Mouse (Mus musculus): Measurements from ENCODE around the gene Pdha2. TPM values are rescaled to one million over a fixed set of nuclear protein-coding genes. Genes with fewer than 3 reads are reported as not detected.

Pdha2 gene
- total and polyA plus RNA-seq, 2 experiments = not detected

- TF ChIP-seq POLR2A (IDR thresholded peaks at IDR 0.05; ENCODE audit: extremely low read depth, insufficient read depth, low read length) (no peak), CTCF (IDR thresholded peaks at IDR 0.05; ENCODE audit: low read depth, low read length) (no peak)
- H3K4me3 ChIP-seq (ENCODE audit: insufficient read depth, low read depth, low read length) = no peak overlapping the region
- no peaks in the 10 kb centered on the region for H3K27me3 ChIP-seq (ENCODE audit: control insufficient read depth, insufficient read depth, low read length)
- H3K79me2 ChIP-seq (ENCODE audit: control insufficient read depth, insufficient read depth, low read length) = no peaks in the 10 kb centered on the region
- no peak for DNase-seq (ENCODE audit: extremely low read depth, low read depth, low spot score)
- H3K4me1 ChIP-seq (ENCODE audit: control insufficient read depth, insufficient read depth, low read length) = no peaks in the 10 kb centered on the region
- WGBS = 91% methylated on average over 17 of the region's 17 CpGs
- H3K9ac ChIP-seq (ENCODE audit: low read depth, low read length) = no peak overlapping the region
- H3K27ac ChIP-seq (replicated peaks; ENCODE audit: insufficient read depth, low read depth, low read length) = no peak overlapping the region
- H3K36me3 ChIP-seq (ENCODE audit: control insufficient read depth, insufficient read depth, low read length) = no peaks in the 10 kb centered on the region
Measured at GRCm38 (mm10) chr3:141211644-141212043, 511 bp downstream of the Pdha2 start.

- H3K79me2 ChIP-seq (ENCODE audit: control insufficient read depth, insufficient read depth, low read length) = no peaks in the 10 kb centered on the region
- H3K4me1 ChIP-seq (ENCODE audit: control insufficient read depth, insufficient read depth, low read length) = no peaks in the 10 kb centered on the region
- WGBS = 59% methylated on average over 2 of the region's 2 CpGs
- H3K36me3 ChIP-seq (ENCODE audit: control insufficient read depth, insufficient read depth, low read length) = no peaks in the 10 kb centered on the region
- DNase-seq (ENCODE audit: extremely low read depth, low read depth, low spot score) = peak; percentile 19
- no peak overlapping the region for H3K9ac ChIP-seq (ENCODE audit: low read depth, low read length)
- H3K27ac ChIP-seq (replicated peaks; ENCODE audit: insufficient read depth, low read depth, low read length) = no peak overlapping the region
- H3K4me3 ChIP-seq (ENCODE audit: insufficient read depth, low read depth, low read length) = no peak overlapping the region
- TF ChIP-seq CTCF (IDR thresholded peaks at IDR 0.05; ENCODE audit: low read depth, low read length) (no peak), POLR2A (IDR thresholded peaks at IDR 0.05; ENCODE audit: extremely low read depth, insufficient read depth, low read length) (no peak)
- no peaks in the 10 kb centered on the region for H3K27me3 ChIP-seq (ENCODE audit: control insufficient read depth, insufficient read depth, low read length)
Measured at GRCm38 (mm10) chr3:141201766-141202165, 10.4 kb downstream of the Pdha2 start.

- Histone ChIP-seq H3K27ac (replicated peaks; ENCODE audit: insufficient read depth, low read depth, low read length) (no peak overlapping the region), H3K9ac (ENCODE audit: low read depth, low read length) (no peak overlapping the region), H3K27me3 (ENCODE audit: control insufficient read depth, insufficient read depth, low read length) (no peaks in the 10 kb centered on the region), H3K4me1 (ENCODE audit: control insufficient read depth, insufficient read depth, low read length) (no peaks in the 10 kb centered on the region), H3K79me2 (ENCODE audit: control insufficient read depth, insufficient read depth, low read length) (no peaks in the 10 kb centered on the region), H3K4me3 (ENCODE audit: insufficient read depth, low read depth, low read length) (no peak overlapping the region), H3K36me3 (ENCODE audit: control insufficient read depth, insufficient read depth, low read length) (no peaks in the 10 kb centered on the region)
- DNase-seq (ENCODE audit: extremely low read depth, low read depth, low spot score) = no peak
- 70% methylated on average over 4 of the region's 4 CpGs for WGBS
- no peak for TF ChIP-seq POLR2A (IDR thresholded peaks at IDR 0.05; ENCODE audit: extremely low read depth, insufficient read depth, low read length)
- TF ChIP-seq CTCF (IDR thresholded peaks at IDR 0.05; ENCODE audit: low read depth, low read length) = no peak
Measured at GRCm38 (mm10) chr3:141197308-141197861, 14.8 kb downstream of the Pdha2 start.

GRCm38 (mm10) chr3:141191653-141192052, 20.5 kb downstream of the Pdha2 start:
- no peak overlapping the region for H3K27ac ChIP-seq (replicated peaks; ENCODE audit: insufficient read depth, low read depth, low read length)
- H3K4me1 ChIP-seq (ENCODE audit: control insufficient read depth, insufficient read depth, low read length) = no peaks in the 10 kb centered on the region
- no peaks in the 10 kb centered on the region for H3K36me3 ChIP-seq (ENCODE audit: control insufficient read depth, insufficient read depth, low read length)
- WGBS = 71% methylated on average over 3 of the region's 3 CpGs
- no peak overlapping the region for H3K9ac ChIP-seq (ENCODE audit: low read depth, low read length)
- no peaks in the 10 kb centered on the region for H3K79me2 ChIP-seq (ENCODE audit: control insufficient read depth, insufficient read depth, low read length)
- H3K4me3 ChIP-seq (ENCODE audit: insufficient read depth, low read depth, low read length) = no peak overlapping the region
- no peaks in the 10 kb centered on the region for H3K27me3 ChIP-seq (ENCODE audit: control insufficient read depth, insufficient read depth, low read length)
- TF ChIP-seq CTCF (IDR thresholded peaks at IDR 0.05; ENCODE audit: low read depth, low read length) (no peak), POLR2A (IDR thresholded peaks at IDR 0.05; ENCODE audit: extremely low read depth, insufficient read depth, low read length) (no peak)
- DNase-seq (ENCODE audit: extremely low read depth, low read depth, low spot score) = no peak

GRCm38 (mm10) chr3:141190429-141190828, 21.7 kb downstream of the Pdha2 start:
- WGBS = 74% methylated on average over 4 of the region's 4 CpGs
- TF ChIP-seq CTCF (IDR thresholded peaks at IDR 0.05; ENCODE audit: low read depth, low read length) = no peak
- no peak for TF ChIP-seq POLR2A (IDR thresholded peaks at IDR 0.05; ENCODE audit: extremely low read depth, insufficient read depth, low read length)
- H3K79me2 ChIP-seq (ENCODE audit: control insufficient read depth, insufficient read depth, low read length) = no peaks in the 10 kb centered on the region
- H3K9ac ChIP-seq (ENCODE audit: low read depth, low read length) = no peak overlapping the region
- H3K4me1 ChIP-seq (ENCODE audit: control insufficient read depth, insufficient read depth, low read length) = no peaks in the 10 kb centered on the region
- no peak overlapping the region for H3K27ac ChIP-seq (replicated peaks; ENCODE audit: insufficient read depth, low read depth, low read length)
- no peaks in the 10 kb centered on the region for H3K27me3 ChIP-seq (ENCODE audit: control insufficient read depth, insufficient read depth, low read length)
- no peaks in the 10 kb centered on the region for H3K36me3 ChIP-seq (ENCODE audit: control insufficient read depth, insufficient read depth, low read length)
- no peak overlapping the region for H3K4me3 ChIP-seq (ENCODE audit: insufficient read depth, low read depth, low read length)
- DNase-seq (ENCODE audit: extremely low read depth, low read depth, low spot score) = no peak

GRCm38 (mm10) chr3:141160986-141161385, 51.2 kb downstream of the Pdha2 start:
- no peak overlapping the region for H3K4me3 ChIP-seq (ENCODE audit: insufficient read depth, low read depth, low read length)
- H3K36me3 ChIP-seq (ENCODE audit: control insufficient read depth, insufficient read depth, low read length) = no peaks in the 10 kb centered on the region
- no peaks in the 10 kb centered on the region for H3K79me2 ChIP-seq (ENCODE audit: control insufficient read depth, insufficient read depth, low read length)
- H3K27ac ChIP-seq (replicated peaks; ENCODE audit: insufficient read depth, low read depth, low read length) = no peak overlapping the region
- TF ChIP-seq CTCF (IDR thresholded peaks at IDR 0.05; ENCODE audit: low read depth, low read length) (no peak), POLR2A (IDR thresholded peaks at IDR 0.05; ENCODE audit: extremely low read depth, insufficient read depth, low read length) (no peak)
- no peaks in the 10 kb centered on the region for H3K4me1 ChIP-seq (ENCODE audit: control insufficient read depth, insufficient read depth, low read length)
- peak; percentile 51 for DNase-seq (ENCODE audit: extremely low read depth, low read depth, low spot score)
- no peaks in the 10 kb centered on the region; the same call in 1 of the 2 replicates for H3K27me3 ChIP-seq (ENCODE audit: control insufficient read depth, insufficient read depth, low read length)
- no peak overlapping the region for H3K9ac ChIP-seq (ENCODE audit: low read depth, low read length)
